Mouse (Mus musculus): ENCODE measurements around the gene Irf3. TPM values are rescaled to one million over a fixed set of nuclear protein-coding genes. Genes with fewer than 3 reads are reported as not detected.

Gene Irf3
- total RNA-seq, 2 experiments from 2014 or later: 27.3 to 31.7 TPM

DNA sequence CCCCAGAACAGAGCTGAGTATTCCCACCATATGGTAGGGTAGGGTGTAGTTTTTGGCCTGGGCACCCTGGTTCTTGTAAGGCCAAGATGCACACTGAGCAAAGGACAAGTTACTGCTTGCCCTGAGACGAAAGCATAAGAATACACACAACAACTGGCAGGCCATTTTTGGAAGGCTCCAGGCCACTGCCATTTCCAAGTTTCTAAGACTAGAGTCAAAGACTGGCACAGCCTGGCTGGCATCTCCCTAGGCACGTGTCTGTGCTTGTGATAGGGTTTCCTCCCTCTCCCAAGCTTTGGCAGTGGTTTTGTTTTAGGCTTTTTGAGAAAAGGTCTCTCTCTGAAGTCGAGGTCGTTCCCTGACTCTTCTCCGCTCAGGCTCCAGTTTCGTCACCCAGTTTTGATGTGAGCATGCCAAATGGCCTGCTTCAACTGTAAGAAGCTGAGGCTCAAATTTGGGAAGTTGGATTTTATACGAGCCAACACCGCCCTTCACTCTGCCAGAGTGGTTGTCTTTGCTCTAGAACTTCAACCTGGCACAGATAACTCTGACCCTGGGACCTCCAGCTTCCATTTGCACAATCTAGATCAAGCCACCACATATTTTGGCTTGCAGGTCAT is 28.3 kb downstream of the Irf3 start:
- no peak for DNase-seq
- intact Hi-C loops (cut with DNase I): no loop called here

GRCm38 (mm10) chr7:45026256-45026655 is 28.8 kb downstream of the Irf3 start:
- intact Hi-C loops (cut with DNase I): no loop called here
- no peak for DNase-seq

DNA sequence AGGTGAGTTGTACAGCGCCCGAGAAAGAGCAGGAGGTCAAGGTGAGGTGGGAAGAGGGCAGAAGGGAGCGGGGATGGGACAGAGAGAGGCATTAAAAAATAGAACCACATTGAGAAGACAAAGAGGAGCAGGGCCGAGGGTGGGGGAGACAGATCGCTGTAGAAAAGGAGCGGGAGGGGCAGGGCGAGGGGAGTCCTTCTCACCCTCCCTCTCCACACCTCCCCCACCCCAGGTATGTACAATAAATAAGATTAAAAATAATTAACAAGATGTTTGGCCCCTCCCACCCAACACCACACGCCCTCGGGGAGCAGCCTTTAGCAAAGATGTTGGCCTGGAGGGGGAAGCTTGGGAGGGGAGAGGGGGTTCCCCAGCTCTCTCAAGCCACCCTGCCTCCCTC is 30.3 kb downstream of the Irf3 start:
- intact Hi-C loops (cut with DNase I): no loop called here
- no peak for DNase-seq

DNA sequence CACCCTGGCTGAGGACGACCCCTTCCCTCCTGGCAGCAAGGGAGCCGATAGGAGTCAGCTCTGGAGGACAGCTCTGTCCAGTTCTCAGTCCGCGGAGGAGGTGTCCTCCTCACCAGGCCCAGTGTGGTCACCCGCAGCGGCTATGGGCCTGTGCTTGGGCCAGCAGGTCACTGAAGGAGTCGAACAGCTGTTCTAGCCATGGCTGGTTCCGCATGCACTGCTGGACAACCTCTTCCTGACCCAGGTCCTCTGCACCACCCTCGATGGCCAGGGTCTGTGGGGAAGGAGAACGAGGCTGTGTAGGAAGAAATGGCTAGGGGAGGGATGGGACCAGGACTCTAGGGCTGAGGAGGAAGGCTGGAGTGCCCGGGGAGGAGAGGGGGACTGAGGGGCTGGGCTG is 30.9 kb downstream of the Irf3 start:
- intact Hi-C loops (cut with DNase I): no loop called here
- DNase-seq: no peak

- DNase-seq: no peak
- intact Hi-C loops (cut with DNase I): no loop called here
These were observed 32.5 kb downstream of the Irf3 start for GRCm38 (mm10) chr7:45029995-45030394.

GRCm38 (mm10) chr7:45030857-45031256 is 33.4 kb downstream of the Irf3 start:
- DNase-seq: no peak
- intact Hi-C loops (cut with DNase I): no loop called here

DNA sequence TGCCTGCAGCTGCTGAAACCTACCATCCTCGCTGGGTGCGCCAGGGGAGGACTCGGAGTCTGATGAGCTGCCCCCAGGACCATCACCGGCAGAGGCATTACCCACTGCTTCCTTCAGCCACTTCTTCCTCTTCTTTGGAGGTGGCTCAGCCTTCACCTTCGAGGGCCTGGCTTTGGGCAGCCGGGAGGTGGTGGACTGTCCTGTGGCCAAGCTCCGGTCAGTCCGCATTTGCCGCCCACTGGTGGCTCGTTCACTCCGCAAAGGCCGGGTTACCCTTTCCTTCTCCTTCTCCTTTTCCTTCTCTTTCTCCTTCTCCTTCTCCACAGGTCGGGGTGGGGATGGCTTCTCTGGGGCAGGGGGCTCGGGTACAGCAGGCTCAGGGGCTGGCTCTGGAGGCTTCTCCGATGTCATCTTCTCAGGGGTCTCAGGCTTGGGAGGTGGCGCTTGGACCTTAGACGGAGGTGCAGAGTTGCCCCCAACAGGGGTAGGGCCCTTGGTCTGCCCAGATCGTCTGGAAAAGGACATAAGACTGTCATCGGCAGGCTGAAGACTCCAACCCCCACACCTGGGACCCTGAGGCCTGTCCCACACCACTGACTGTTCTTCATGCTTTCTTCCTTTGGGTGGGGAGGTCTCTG is 36.4 kb downstream of the Irf3 start:
- intact Hi-C loops (cut with DNase I): no loop called here
- no peak for DNase-seq

- intact Hi-C loops (cut with DNase I): no loop called here
- no peak for DNase-seq
These were observed 38.2 kb downstream of the Irf3 start for GRCm38 (mm10) chr7:45035631-45036030.

DNA sequence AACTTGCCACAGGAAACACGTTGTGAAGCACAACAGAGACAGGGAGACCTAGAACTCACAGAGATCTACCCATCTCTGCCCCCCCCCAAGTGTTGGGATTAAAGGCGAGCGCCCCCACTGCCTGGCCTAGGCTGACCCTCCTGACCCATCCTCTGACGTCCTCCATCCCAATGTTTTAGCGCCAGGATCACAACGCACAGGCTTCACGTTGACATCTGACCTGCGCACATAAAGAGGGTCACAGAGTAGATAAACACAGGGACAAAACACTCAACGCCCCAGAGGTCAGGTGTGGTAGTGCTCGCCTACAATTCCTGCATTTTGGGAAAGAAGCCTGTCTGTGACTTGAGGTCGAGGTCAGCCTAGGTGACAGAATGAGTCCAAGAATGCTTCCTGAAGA is 39.3 kb downstream of the Irf3 start:
- DNase-seq: no peak
- intact Hi-C loops (cut with DNase I): no loop called here

- intact Hi-C loops (cut with DNase I): no loop called here
- peak; percentile 53 to 66 for DNase-seq
These were observed 40.4 kb downstream of the Irf3 start for GRCm38 (mm10) chr7:45037720-45038361.

DNA sequence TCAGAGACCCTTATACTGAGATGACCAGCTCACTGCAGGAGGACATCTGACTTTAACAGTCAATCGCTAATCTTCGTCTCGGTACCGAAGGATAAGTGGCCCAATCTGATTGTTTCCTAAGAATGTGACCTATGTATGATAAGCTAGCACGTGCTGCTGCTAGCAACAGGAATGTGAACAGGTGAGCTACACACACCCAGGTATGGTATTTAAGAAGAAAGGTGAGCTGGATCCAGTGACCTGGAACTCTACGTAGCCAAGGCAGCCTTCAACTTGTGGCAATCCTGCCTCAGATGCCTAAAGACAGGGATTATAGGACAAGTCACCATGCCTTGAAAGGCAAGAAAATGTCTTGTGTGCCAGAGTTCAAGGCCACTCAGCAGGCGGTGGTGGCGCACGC is 41.0 kb downstream of the Irf3 start:
- intact Hi-C loops (cut with DNase I): no loop called here
- DNase-seq: no peak

DNA sequence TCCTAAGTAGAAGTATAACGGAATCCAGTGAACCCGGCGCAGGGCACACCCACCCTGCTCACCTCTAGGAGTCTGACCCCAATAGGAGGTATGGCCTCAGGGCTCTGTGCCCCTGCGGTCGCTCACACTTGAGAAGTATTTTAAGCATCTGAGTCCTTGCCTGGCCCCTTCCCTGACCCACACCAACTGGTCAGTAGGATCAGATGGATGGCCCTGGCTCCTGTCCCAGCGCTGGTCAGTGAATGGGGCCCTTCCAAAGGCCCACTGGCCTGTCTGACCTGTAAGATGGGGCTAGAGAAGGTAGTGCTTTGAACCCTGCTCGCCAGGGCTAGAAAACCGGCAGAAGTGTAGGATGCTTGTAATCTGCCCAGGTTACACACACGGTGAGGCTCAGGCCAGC is 43.4 kb downstream of the Irf3 start:
- DNase-seq: no peak

DNA sequence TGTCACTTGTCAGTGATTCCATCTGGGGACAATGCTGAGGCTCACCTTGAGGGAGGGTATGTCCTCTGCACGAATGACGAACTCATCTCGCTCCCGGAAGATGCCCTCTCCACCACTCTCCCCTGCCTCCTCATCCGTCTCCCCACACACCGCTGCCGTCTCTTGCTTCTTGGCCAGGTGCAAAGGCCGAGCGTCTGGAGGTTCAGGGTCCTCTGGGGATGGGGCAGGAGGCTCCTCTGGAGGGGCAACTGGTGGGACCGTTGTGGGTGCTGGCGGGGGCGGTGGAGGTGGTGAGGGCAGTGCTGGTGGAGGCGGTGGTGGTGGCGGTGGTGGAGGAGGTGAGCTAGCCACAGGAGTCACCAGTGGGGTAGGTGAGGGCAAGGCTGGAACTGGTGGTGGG is 45.9 kb downstream of the Irf3 start:
- intact Hi-C loops (cut with DNase I): no loop called here
- no peak for DNase-seq

More for the DNA sequence above, 43.4 kb downstream of the Irf3 start:
- intact Hi-C loops (cut with DNase I): no loop called here

DNA sequence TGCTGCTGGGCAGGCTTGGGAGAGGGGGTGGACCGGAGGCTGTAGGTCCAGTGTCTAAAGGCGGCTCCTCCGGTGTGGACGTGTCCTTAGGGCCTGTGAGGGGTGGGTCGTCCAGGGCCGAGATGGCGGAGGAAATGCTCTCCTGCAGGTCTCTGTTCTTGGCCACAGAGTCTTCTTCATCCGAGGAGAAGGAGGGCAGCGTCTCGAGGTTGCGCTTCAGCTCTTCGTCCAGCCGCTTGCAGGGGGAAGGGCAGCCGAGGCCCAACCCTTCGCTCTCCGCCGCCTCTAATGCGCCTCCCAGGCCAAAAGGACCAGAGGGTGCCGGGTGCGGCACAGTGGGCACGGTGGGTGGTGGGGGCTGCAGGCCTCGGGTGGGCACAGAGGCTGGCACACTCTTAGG is 48.3 kb downstream of the Irf3 start:
- intact Hi-C loops (cut with DNase I): no loop called here
- no peak for DNase-seq

GRCm38 (mm10) chr7:45046853-45047350 is 49.5 kb downstream of the Irf3 start:
- intact Hi-C loops (cut with DNase I): no loop called here
- DNase-seq: no peak

DNA sequence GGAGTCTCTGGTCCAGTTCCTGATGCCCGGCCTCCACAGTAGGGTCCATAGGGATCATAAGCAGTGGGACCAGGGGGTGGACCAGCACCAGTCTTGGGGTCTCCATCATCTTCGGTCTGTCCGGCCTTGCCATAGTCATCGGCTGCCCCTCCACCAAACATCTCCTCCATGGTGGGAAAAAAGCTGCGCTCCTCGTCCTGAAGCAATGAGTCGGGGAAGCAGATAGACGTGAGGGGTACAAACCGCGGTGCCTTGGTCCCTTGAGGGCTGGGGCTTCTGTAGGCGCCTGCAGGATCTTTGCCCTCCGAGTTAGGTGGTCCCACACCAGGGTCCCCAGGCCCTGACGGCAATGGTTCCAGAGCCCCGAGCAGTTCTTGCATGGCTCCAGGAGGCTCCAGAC is 50.0 kb downstream of the Irf3 start:
- no peak for DNase-seq
- intact Hi-C loops (cut with DNase I): no loop called here

- intact Hi-C loops (cut with DNase I): no loop called here
- no peak for DNase-seq
These were observed 50.8 kb downstream of the Irf3 start for GRCm38 (mm10) chr7:45048001-45048890.

DNA sequence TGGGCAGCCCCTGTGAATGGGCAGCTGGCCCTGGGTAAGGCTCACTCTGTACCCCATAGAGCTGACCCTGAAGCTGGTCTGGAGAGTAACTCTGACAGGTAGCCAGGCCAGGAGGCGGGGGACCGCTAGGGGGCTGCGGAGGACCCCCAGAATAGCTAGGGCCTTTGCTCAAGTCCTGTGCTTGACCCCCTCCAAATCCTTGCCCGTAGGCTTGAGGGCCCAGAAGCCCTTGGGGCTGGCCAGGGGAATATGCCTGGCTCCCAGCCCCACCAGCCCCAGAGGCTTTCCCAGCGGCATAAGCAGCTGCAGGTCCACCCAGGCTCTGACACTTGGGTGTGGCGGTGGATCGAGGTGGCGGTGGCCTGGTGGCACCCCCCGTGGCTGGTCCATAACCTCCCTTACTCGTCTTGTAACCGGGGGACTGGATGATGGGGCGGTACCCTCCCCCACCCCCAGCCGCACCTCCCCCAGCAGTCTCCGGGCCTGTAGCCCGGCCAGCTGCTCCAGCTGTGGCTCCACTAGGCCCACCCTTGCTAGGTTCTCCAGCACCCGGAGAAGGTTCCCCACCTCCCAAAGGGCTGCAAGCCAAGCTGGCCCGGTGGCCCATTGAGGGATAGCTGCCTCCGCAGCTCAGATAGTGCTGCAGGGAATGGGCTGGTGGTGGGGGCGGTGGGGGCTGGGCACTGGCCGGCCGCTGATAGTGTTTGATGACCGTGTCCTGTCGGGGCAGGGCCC is 51.6 kb downstream of the Irf3 start:
- peak in 1 of 2 experiments; percentile 39 for DNase-seq
- intact Hi-C loops (cut with DNase I): no loop called here

- peak; percentile 50 to 63 for DNase-seq
- intact Hi-C loops (cut with DNase I): loop anchor here (2.0 to 5.0 kb wide), 2 partner anchors 32 to 69 kb away; no protein-coding TSS in a partner anchor
These were observed 53.6 kb downstream of the Irf3 start for GRCm38 (mm10) chr7:45050945-45051600.

- intact Hi-C loops (cut with DNase I): loop anchor here (2.0 to 5.0 kb wide), 2 partner anchors 33 to 69 kb away; no protein-coding TSS in a partner anchor
- no peak for DNase-seq
These were observed 54.1 kb downstream of the Irf3 start for GRCm38 (mm10) chr7:45051601-45051974.
